Mouse (Mus musculus) limb, embryonic 10.5 days (tissue): ENCODE measurements around the gene Pard3. TPM values are rescaled to one million over a fixed set of nuclear protein-coding genes. Genes with fewer than 3 reads are reported as not detected.
"Not testable (repeated sequence)": the region's sequence is repeated elsewhere in the genome, so short reads cannot be mapped to it uniquely, and the experiment has no call there.

Experiments
- DNase-seq: peaks from one replicate; pipeline ENCODE4 v3.0.0-alpha.2; 2017; ENCODE audit warnings: low spot score
- H3K27ac ChIP-seq: fragments of 300-500 bp; sonication (generic); 2 replicates; pipeline ENCODE4 v1.5.1; 2016; ENCODE audit warnings: mild to moderate bottlenecking
- H3K27me3 ChIP-seq: fragments of 300-500 bp; sonication (generic); 2 replicates; pipeline ENCODE4 v1.6.1; 2016; ENCODE audit warnings: low read depth, mild to moderate bottlenecking; ENCODE audit not compliant: poor library complexity, severe bottlenecking
- H3K36me3 ChIP-seq: fragments of 300-500 bp; sonication (generic); 2 replicates; pipeline ENCODE4 v1.6.1; 2016; ENCODE audit warnings: mild to moderate bottlenecking, moderate library complexity
- H3K4me1 ChIP-seq: fragments of 300-500 bp; sonication (generic); 2 replicates; pipeline ENCODE4 v1.6.1; 2016
- H3K4me3 ChIP-seq: fragments of 300-500 bp; sonication (generic); 2 replicates; pipeline ENCODE4 v1.5.1; 2016; ENCODE audit warnings: mild to moderate bottlenecking, moderate library complexity
- H3K9me3 ChIP-seq: fragments of 300-500 bp; sonication (generic); replicated peaks from 2 replicates; pipeline ENCODE4 v1.6.1; 2016; ENCODE audit warnings: mild to moderate bottlenecking
- WGBS: fragments of 180-500 bp; shearing (Covaris S2); methylation state at CpG from one replicate; pipeline ENCODE4 v1.1.7; 2016; 5-methylcytosine and 5-hydroxymethylcytosine counted together
- polyA plus RNA-seq: library from polyadenylated mRNA; unstranded; fragments of >200 nt; fragmentation: Nextera tagmentation; extraction: Ambion mirVana; gene quantifications from 2 replicates; pipeline ENCODE4 v1.2.1, GENCODE M21; 2016

Pard3 gene
- polyA plus RNA-seq, 1 experiment from 2014 or later: 34.8 TPM

- 83% methylated on average over 4 of the region's 4 CpGs for WGBS
- Histone ChIP-seq H3K9me3 (no peaks in the 10 kb centered on the region), H3K4me1 (peaks cover 17% of the 10 kb centered on the region), H3K4me3 (no peak overlapping the region), H3K27ac (no peak overlapping the region), H3K36me3 (no peaks in the 10 kb centered on the region), H3K27me3 (no peaks in the 10 kb centered on the region)
- no peak for DNase-seq
These were observed 87.0 kb downstream of the Pard3 start for GRCm38 (mm10) chr8:127150645-127151044.

GRCm38 (mm10) chr8:127151706-127152105 lies 88.0 kb downstream of the Pard3 start:
- no peak overlapping the region for H3K27ac ChIP-seq
- 82% methylated on average over 3 of the region's 3 CpGs for WGBS
- H3K27me3 ChIP-seq: no peaks in the 10 kb centered on the region
- no peak for DNase-seq
- no peaks in the 10 kb centered on the region for H3K36me3 ChIP-seq
- no peaks in the 10 kb centered on the region for H3K9me3 ChIP-seq
- H3K4me3 ChIP-seq: no peak overlapping the region
- H3K4me1 ChIP-seq: peaks cover 8% of the 10 kb centered on the region

GRCm38 (mm10) chr8:127157087-127157486 lies 93.4 kb downstream of the Pard3 start:
- WGBS: 93% methylated on average over 8 of the region's 8 CpGs
- no peak overlapping the region for H3K27ac ChIP-seq

DNA sequence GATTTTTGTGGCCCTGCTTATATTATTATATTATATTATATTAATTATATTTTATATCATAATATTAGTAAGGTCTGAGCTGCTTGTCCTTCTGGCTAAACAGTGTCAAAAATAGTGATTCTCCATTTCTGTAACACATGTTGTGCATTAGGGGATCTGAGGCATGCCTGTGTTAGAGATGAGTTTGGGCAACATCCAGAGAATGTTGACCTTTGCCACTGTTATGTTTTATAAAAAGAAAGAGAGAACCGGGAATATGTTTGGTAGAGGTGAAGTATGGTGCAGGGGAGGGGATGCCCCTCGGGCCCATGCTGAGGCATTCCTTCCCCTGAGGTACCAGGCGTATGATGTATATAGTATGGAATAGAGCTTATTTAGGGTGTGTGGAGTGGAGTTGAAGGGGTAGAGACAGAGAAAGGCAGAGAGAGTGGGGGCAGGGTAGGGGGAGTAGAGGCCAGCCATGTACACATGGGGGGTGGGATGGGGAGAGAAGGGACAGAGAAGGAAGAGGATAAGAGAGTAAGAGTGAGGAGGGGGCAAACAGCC lies 95.8 kb downstream of the Pard3 start:
- Histone ChIP-seq H3K4me1 (peaks cover 5% of the 10 kb centered on the region), H3K27ac (no peak overlapping the region), H3K4me3 (no peak overlapping the region), H3K27me3 (no peaks in the 10 kb centered on the region), H3K36me3 (peaks cover 15% of the 10 kb centered on the region), H3K9me3 (no peaks in the 10 kb centered on the region)
- WGBS: 73% methylated on average over 3 of the region's 3 CpGs
- no peak for DNase-seq

More at GRCm38 (mm10) chr8:127157087-127157486, 93.4 kb downstream of the Pard3 start:
- Histone ChIP-seq H3K27me3 (no peaks in the 10 kb centered on the region), H3K4me1 (peaks cover 5% of the 10 kb centered on the region), H3K9me3 (no peaks in the 10 kb centered on the region), H3K36me3 (peaks cover 11% of the 10 kb centered on the region; the same call in 1 of the 2 replicates), H3K4me3 (no peak overlapping the region)
- DNase-seq: no peak

DNA sequence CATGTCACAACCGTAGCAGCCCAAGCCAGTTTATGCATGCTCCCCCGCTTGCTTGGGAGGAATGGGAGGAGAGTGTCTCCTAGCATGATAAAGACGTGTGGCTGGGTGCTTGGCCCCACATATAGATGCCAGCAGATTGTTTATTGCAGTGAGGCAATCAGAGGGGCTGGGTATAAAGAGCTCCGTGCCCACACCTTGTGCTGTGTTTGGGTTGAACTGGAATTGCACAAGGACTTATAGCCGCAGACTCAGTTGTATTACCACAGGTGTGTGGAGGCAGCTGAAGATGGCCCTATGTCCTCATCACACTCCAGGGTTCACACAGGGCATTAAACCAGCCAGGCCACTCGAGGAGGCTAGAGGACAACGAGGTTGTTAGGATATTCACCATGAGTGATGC lies 98.2 kb downstream of the Pard3 start:
- H3K36me3 ChIP-seq: peaks cover 20% of the 10 kb centered on the region
- no peaks in the 10 kb centered on the region for H3K9me3 ChIP-seq
- 87% methylated on average over 7 of the region's 7 CpGs for WGBS
- no peak overlapping the region for H3K27ac ChIP-seq
- H3K27me3 ChIP-seq: no peaks in the 10 kb centered on the region
- no peak for DNase-seq
- H3K4me3 ChIP-seq: no peak overlapping the region
- H3K4me1 ChIP-seq: peaks cover 10% of the 10 kb centered on the region

DNA sequence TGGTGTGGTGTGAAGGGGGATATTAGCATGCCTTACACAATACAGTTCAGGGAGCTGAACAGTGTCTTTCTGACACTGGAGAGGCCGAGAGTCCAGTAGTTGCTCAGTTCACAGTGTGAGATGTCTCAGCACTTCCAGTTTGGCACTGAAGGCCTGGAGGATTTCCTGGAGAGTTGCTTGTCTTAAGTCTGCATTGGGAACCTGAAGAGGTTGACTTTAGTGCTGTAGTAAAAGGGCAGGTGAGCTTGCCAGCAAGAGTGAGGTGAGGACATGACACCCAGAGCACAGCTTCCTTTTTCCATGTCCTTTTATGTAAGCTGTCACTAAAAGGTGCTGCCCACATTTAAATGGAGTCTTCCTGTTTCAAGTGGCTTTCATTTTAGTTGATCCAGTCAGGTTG lies 99.1 kb downstream of the Pard3 start:
- H3K27me3 ChIP-seq: no peaks in the 10 kb centered on the region
- no peak overlapping the region for H3K4me3 ChIP-seq
- H3K9me3 ChIP-seq: no peaks in the 10 kb centered on the region
- H3K4me1 ChIP-seq: peaks cover 19% of the 10 kb centered on the region
- WGBS: 89% methylated on average over 1 of the region's 1 CpGs
- no peak overlapping the region for H3K27ac ChIP-seq
- DNase-seq: no peak
- peaks cover 20% of the 10 kb centered on the region for H3K36me3 ChIP-seq

DNA sequence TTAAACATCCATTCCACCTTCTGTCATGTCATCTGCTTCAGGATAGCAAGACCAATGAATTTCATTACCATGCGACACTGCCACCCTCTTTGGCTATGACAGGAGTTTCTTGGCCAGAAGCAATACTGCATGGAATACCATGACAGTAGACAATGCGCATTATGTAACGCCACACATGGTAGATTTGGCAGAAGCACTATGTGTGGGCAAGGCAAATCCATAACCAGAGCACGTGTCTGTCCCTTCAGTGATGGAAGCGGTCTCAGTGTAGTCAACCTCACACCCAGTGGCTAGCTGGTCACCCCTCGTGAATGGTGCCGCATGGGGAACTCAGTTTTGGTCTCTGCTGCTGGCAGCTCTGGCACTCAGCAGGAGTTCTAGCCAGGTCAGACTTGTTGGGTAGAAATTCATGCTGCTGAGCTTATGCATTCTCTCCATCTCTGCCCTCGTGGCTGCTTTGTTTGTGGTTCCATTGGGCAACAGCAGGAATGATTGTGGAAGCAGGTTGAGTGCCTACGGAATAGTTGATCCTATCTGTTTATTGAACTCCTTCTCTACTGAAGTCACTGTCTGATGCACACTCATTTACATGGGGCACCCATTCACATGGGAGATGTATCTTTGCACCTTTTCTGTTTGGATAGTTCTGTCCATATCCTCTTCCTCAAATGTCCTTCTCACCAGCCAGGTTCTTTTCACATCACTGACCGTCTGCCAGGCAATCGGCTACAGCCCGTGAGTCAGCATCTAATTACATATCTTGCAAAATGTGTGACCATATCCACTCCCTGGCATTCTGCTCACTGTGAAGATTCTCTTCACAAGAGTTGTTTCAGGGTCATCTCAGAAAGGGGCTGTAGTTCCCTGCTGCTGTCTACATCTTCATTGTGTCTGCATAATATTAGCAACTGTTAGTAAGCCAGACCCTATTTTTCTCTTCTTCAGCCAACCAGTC lies 100.9 kb downstream of the Pard3 start:
- Histone ChIP-seq H3K4me3 (no peak overlapping the region), H3K4me1 (peaks cover 31% of the 10 kb centered on the region), H3K9me3 (no peaks in the 10 kb centered on the region), H3K27me3 (no peaks in the 10 kb centered on the region), H3K27ac (no peak overlapping the region), H3K36me3 (peaks cover 20% of the 10 kb centered on the region)
- DNase-seq: no peak
- WGBS: 94% methylated on average over 12 of the region's 12 CpGs

DNA sequence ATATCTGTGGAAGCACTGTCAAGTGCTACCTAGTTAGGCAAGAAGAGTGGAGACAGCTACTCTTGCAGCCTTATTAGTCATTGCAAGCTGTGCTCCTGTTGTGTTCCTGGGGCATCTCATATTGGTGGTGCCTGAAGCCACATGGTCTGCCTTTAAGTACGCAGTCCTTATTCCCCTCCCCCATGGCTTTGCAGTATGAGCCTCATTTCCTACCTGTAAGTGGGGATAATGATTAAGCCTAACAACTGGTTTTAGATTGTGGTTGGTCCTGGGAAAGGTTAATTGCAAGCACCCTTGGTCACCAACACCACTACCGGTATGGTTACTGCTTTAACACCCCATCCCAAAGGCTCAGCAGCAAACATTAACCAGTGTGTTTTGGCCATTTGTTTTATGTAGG lies 104.8 kb downstream of the Pard3 start:
- Histone ChIP-seq H3K4me3 (no peak overlapping the region), H3K4me1 (peaks cover 37% of the 10 kb centered on the region), H3K36me3 (peaks cover 7% of the 10 kb centered on the region), H3K27me3 (no peaks in the 10 kb centered on the region), H3K27ac (no peak overlapping the region), H3K9me3 (no peaks in the 10 kb centered on the region)
- no peak for DNase-seq
- 35% methylated on average over 2 of the region's 2 CpGs for WGBS

DNA sequence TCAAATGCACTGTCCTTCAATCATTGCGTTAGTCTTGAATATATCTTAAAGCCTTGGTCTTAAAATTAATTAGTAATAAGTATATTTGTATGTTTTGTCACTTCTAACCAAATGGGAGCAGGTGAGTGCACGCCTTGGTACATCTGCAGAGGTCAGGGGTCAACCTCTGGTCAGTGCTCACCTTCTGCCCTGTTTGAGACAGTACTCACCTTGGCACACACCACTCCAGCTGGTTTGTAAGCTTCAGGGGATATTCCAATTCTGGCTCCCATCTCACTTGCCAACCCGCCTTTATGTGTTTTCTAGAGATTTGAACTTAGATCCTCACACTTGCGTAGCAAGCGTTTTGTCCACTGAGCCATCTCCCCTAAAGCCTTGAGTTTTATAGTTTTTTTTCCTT lies 105.7 kb downstream of the Pard3 start:
- 96% methylated on average over 5 of the region's 5 CpGs for WGBS
- H3K27ac ChIP-seq: no peak overlapping the region
- no peak overlapping the region for H3K4me3 ChIP-seq
- no peak for DNase-seq
- no peaks in the 10 kb centered on the region for H3K9me3 ChIP-seq
- peaks cover 6% of the 10 kb centered on the region for H3K36me3 ChIP-seq
- H3K27me3 ChIP-seq: no peaks in the 10 kb centered on the region
- H3K4me1 ChIP-seq: peaks cover 37% of the 10 kb centered on the region

- H3K27me3 ChIP-seq, H3K9me3 ChIP-seq, H3K36me3 ChIP-seq, H3K27ac ChIP-seq, DNase-seq, H3K4me3 ChIP-seq: not testable (repeated sequence)
- WGBS: 77% methylated on average over 2 of the region's 2 CpGs
- peaks cover 37% of the 10 kb centered on the region for H3K4me1 ChIP-seq
These were observed 106.7 kb downstream of the Pard3 start for GRCm38 (mm10) chr8:127170372-127170771.

DNA sequence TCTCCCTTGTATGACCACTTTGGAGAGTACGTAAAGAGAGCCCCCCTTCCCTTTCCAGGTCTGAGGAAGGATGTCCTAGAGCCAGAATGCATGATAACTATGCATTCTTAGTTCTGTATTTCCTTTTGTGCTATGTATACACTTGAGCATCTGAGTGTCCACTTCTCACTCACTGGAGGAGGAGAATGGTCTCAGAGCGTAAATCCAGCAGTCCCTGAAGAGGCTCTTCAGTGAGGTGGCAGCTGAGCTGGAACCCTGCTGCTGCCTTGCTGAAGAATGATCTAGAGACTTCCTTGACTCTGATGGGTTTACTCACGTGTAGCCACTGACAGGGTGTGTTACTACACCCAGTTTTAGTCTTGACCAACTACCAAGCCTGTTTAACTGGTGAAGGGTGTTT lies 107.2 kb downstream of the Pard3 start:
- 90% methylated on average over 3 of the region's 3 CpGs for WGBS
- no peak overlapping the region for H3K4me3 ChIP-seq
- H3K36me3 ChIP-seq: no peaks in the 10 kb centered on the region
- no peak for DNase-seq
- H3K4me1 ChIP-seq: peaks cover 32% of the 10 kb centered on the region
- H3K27me3 ChIP-seq: no peaks in the 10 kb centered on the region
- H3K27ac ChIP-seq: no peak overlapping the region
- H3K9me3 ChIP-seq: no peaks in the 10 kb centered on the region

DNA sequence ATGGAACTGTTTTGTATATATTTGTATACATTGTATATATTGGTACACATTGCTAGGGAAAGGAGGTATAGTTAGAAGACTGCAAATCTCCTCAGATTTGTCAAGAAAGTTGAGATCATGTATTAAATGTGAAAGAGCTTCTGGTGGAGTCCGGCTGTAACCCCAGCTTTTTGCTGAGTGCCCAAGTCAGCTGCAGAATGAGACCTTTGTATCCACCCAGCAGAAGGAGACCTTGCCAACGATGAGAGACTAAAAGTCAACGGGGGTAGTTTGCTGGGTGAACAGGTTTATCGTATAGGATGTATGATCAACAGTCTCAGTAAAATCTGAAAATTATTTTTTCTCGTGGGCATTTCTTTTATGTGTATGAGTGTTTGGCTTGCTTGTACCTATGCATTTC lies 109.8 kb downstream of the Pard3 start:
- WGBS: 92% methylated on average over 5 of the region's 5 CpGs
- no peak overlapping the region for H3K27ac ChIP-seq
- H3K27me3 ChIP-seq: no peaks in the 10 kb centered on the region

GRCm38 (mm10) chr8:127174411-127174810 lies 110.7 kb downstream of the Pard3 start:
- no peaks in the 10 kb centered on the region for H3K36me3 ChIP-seq
- no peaks in the 10 kb centered on the region for H3K9me3 ChIP-seq
- no peak overlapping the region for H3K4me3 ChIP-seq
- H3K27ac ChIP-seq: no peak overlapping the region
- H3K4me1 ChIP-seq: peaks cover 16% of the 10 kb centered on the region
- DNase-seq: no peak
- WGBS: 93% methylated on average over 6 of the region's 6 CpGs
- no peaks in the 10 kb centered on the region for H3K27me3 ChIP-seq

More for the DNA sequence above, 109.8 kb downstream of the Pard3 start:
- Histone ChIP-seq H3K4me3 (no peak overlapping the region), H3K36me3 (no peaks in the 10 kb centered on the region), H3K9me3 (no peaks in the 10 kb centered on the region), H3K4me1 (peaks cover 24% of the 10 kb centered on the region)
- DNase-seq: no peak
